Mouse (Mus musculus): ENCODE results near the gene Hnrnph2.

Gene Hnrnph2

DNA sequence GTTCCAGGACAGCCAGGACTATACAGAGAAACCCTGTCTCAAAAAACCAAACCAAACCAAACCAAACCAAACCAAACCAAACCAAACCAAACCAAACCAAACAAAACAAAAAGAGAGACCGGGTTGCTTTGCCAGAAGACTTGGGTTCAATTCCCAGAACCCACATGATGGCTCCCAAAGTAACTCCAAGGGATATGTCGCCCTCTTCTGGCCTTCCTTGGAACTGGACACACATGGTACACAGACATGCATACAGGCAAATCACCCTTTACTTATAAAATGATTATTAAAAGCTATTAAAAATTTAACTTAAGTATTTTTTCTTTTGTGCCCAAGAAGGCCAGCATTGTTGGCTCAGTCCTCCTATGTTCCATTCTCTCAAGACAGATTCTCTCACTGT is 13.3 kb downstream of the Hnrnph2 start:
- DNase-seq = peak; percentile 17

DNA sequence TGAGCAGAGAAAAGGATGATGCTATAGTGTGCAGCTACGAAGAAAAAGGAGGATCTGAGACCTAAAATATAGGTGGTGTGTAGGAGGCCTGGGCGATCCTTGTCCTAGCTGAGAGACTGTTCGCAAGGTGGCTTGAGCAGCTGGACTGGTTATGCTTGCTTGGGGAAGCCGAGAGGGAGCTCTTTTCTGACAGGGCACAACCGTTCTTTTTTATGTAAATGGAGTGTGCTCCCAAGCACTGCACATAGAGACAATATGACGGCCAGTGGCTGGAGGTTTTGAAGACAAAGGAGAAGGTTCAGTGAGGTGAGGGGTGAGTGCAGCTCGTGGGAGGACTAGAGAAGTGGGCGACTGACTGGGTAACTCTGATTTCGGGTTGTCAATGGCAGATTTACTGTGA is 18.7 kb downstream of the Hnrnph2 start:
- no peak for DNase-seq

- no peak for DNase-seq
These were observed 19.4 kb downstream of the Hnrnph2 start for GRCm38 (mm10) chrX:134620254-134620865.

GRCm38 (mm10) chrX:134621685-134622084 is 20.7 kb downstream of the Hnrnph2 start:
- no peak for DNase-seq

- no peak for DNase-seq
These were observed 22.4 kb downstream of the Hnrnph2 start for GRCm38 (mm10) chrX:134623350-134623749.

GRCm38 (mm10) chrX:134628200-134628599 is 27.2 kb downstream of the Hnrnph2 start:
- no peak for DNase-seq

- no peak for DNase-seq
These were observed 31.7 kb downstream of the Hnrnph2 start for GRCm38 (mm10) chrX:134632710-134633109.

- DNase-seq = no peak
These were observed 34.1 kb downstream of the Hnrnph2 start for GRCm38 (mm10) chrX:134635111-134635510.

DNA sequence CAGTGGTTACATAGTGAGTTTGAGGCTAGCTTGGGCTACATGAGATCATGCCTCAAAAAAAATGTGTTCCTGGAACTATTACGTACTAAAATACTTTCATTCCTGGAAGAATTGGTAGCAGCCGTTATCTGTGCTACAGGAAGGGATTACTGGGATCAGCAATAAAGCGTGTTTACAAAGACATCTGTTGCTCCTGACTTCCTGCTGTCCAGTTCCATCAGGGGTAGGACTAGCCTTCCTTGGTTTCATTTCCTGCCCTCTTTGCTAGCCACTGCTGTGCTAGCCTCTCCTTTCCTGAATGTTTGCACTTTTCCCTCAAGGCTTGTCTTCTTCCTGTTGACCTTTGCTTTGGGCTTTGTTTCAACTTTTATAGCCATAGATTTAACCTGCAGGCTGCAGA is 34.9 kb downstream of the Hnrnph2 start:
- peak; percentile 24 for DNase-seq

- peak; percentile 17 for DNase-seq
These were observed 40.2 kb downstream of the Hnrnph2 start for GRCm38 (mm10) chrX:134641000-134641760.

DNA sequence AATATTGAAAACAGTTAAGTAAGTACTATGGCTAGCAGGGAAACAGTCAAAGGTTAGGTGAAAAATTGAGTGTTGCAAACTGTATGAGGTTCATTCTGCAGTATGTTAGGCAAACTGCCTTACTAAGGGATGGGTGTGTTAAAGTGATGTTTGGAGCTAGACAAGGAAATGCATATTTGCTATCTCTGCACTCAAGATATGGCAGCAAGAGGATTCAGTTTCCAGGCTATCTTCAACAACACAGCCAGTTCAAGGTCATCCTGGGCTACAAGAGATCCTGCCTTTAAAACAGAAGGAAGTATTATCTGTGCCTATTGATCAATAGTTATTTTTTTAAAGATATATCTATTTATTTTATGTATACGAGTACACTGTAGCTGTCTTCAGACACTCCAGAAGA is 45.4 kb downstream of the Hnrnph2 start:
- no peak for DNase-seq

DNA sequence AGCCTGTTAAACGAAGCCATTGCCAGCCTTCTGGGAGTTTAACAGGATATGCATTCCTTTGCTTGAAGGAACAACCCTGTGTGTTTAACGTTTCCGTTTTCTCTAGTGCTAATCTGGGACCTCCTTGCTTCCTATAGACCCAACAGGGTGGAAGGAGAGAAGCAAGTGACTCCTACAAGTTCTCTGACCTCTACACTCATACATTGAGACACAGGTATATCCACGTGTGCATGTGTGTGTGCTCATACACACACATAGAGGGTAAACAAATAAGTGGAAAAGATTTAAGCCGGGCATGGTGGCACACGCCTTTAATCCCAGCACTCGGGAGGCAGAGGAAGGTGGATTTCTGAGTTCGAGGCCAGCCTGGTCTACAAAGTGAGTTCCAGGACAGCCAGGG is 46.4 kb downstream of the Hnrnph2 start:
- no peak for DNase-seq

GRCm38 (mm10) chrX:134648031-134648692 is 47.2 kb downstream of the Hnrnph2 start:
- DNase-seq = peak; percentile 79

- DNase-seq = no peak
These were observed 51.1 kb downstream of the Hnrnph2 start for GRCm38 (mm10) chrX:134652061-134652460.

All from kidney, adult 9 months (tissue).